In genomic region chr7:97719078-97719477, GRCm38 (mm10) we compare ENCODE assay signal across 19 mouse cellular contexts.
"Had no signal": no experiment of that assay in that cellular context is flagged by ENCODE, and none has a peak within 500 bp of the region (broad histone marks: within the 10 kb centered on the region; RNA-seq: fewer than 3 reads in every experiment).

No protein-coding gene starts in this region.

- H3K4me3 ChIP-seq: intestine, embryonic 15.5 days; kidney, embryonic 15.5 days; limb, embryonic 15.5 days; liver, embryonic 12.5 days; megakaryocyte, embryonic 14.5 days; midbrain, embryonic 12.5 days; neural tube, embryonic 13.5 days had no signal

- H3K9me3 ChIP-seq: intestine, embryonic 15.5 days; kidney, embryonic 15.5 days; limb, embryonic 15.5 days; liver, embryonic 12.5 days; midbrain, embryonic 12.5 days; neural tube, embryonic 13.5 days had no signal

- H3K27ac ChIP-seq: intestine, embryonic 15.5 days; kidney, embryonic 15.5 days; limb, embryonic 15.5 days; liver, embryonic 12.5 days; macrophage; midbrain, embryonic 12.5 days; neural tube, embryonic 13.5 days had no signal

- H3K9ac ChIP-seq: intestine, embryonic 15.5 days; kidney, embryonic 15.5 days; limb, embryonic 15.5 days; liver, embryonic 12.5 days; lung, embryonic 14.5 days; midbrain, embryonic 12.5 days; neural tube, embryonic 13.5 days had no signal

- H3K27me3 ChIP-seq: intestine, embryonic 15.5 days; kidney, embryonic 15.5 days; limb, embryonic 15.5 days; liver, embryonic 12.5 days; megakaryocyte, embryonic 14.5 days; midbrain, embryonic 12.5 days; neural tube, embryonic 13.5 days had no signal

- H3K4me1 ChIP-seq: intestine, embryonic 15.5 days; kidney, embryonic 15.5 days; limb, embryonic 15.5 days; megakaryocyte, embryonic 14.5 days; midbrain, embryonic 12.5 days; neural tube, embryonic 13.5 days had no signal

- DNase-seq: kidney, adult 2 months; kidney, postnatal 14 days; layer of hippocampus, adult 9-11 months; layer of hippocampus, postnatal 36 days; lung, embryonic 14.5 days; lung, postnatal 14 days; retina, postnatal 1 day; right cerebral cortex, postnatal 4 days; spleen, adult 18-20 months; thymus, postnatal 4 days had no signal

- ATAC-seq: intestine, embryonic 15.5 days; liver, embryonic 12.5 days; midbrain, embryonic 16.5 days had no signal

- H3K4me2 ChIP-seq: intestine, embryonic 15.5 days; kidney, embryonic 15.5 days; limb, embryonic 15.5 days; liver, embryonic 12.5 days; lung, embryonic 14.5 days; midbrain, embryonic 12.5 days; neural tube, embryonic 13.5 days had no signal
